Mouse (Mus musculus) heart, adult 2 months (tissue): ENCODE measurements around the gene Crtac1. TPM values are rescaled to one million over a fixed set of nuclear protein-coding genes. Genes with fewer than 3 reads are reported as not detected.

Source experiments
- DNase-seq, 2 experiments: peaks; one replicate each; pipeline ENCODE4 v3.0.0; 2021
- H3K27ac ChIP-seq: fragments of 200-600 bp; 2 replicates; pipeline ENCODE4 v1.8.1; 2022
- H3K27me3 ChIP-seq: fragments of 200-500 bp; 2 replicates; pipeline ENCODE4 v1.6.1; 2012; ENCODE audit warnings: mild to moderate bottlenecking, low read length, inconsistent platforms, mixed read lengths; ENCODE audit not compliant: control insufficient read depth, insufficient read depth
- H3K36me3 ChIP-seq: fragments of 200-500 bp; 2 replicates; pipeline ENCODE4 v1.6.1; 2012; ENCODE audit warnings: low read length, inconsistent platforms; ENCODE audit not compliant: control insufficient read depth, insufficient read depth
- H3K4me1 ChIP-seq: fragments of 200-500 bp; 2 replicates; pipeline ENCODE4 v1.6.1; 2011; ENCODE audit warnings: low read length; ENCODE audit not compliant: control insufficient read depth, insufficient read depth
- H3K4me3 ChIP-seq: fragments of 200-600 bp; 2 replicates; pipeline ENCODE4 v1.8.1; 2022
- H3K79me2 ChIP-seq: fragments of 200-500 bp; replicated peaks from 2 replicates; pipeline ENCODE4 v1.6.1; 2012; ENCODE audit warnings: mild to moderate bottlenecking, inconsistent platforms, low read length, moderate library complexity, mixed read lengths; ENCODE audit not compliant: control insufficient read depth, insufficient read depth
- H3K9ac ChIP-seq: fragments of 200-500 bp; 2 replicates; pipeline ENCODE4 v1.6.1; 2012; ENCODE audit warnings: low read depth, mild to moderate bottlenecking, control low read depth, inconsistent platforms, low read length, mixed read lengths
- CTCF ChIP-seq: fragments of 200-600 bp; IDR thresholded peaks from 2 replicates; pipeline ENCODE4 v1.8.1; 2022; ENCODE audit warnings: antibody characterized with exemption, mild to moderate bottlenecking, moderate library complexity
- EP300 ChIP-seq: fragments of 200-500 bp; IDR thresholded peaks from 2 replicates; pipeline ENCODE4 v1.6.1; 2011; ENCODE audit warnings: low read depth, low read length, control low read depth; ENCODE audit not compliant: insufficient read depth
- POLR2A ChIP-seq: fragments of 200-500 bp; IDR thresholded peaks from 2 replicates; pipeline ENCODE4 v1.6.1; 2011; ENCODE audit warnings: mild to moderate bottlenecking, low read depth, low read length, control low read depth; ENCODE audit not compliant: insufficient read depth
- WGBS: fragments of 180-500 bp; shearing (Covaris S2); methylation state at CpG from one replicate; pipeline ENCODE4 v1.1.7; 2018; 5-methylcytosine and 5-hydroxymethylcytosine counted together
- intact Hi-C: fragments of 180-260 bp; cut with DNase I; formaldehyde crosslinking; loops from one replicate; pipeline ENCODE4 v1.15.1; 2025
- polyA plus RNA-seq: library from polyadenylated mRNA; depleted of rRNA; stranded (reverse); fragments of >200 nt; gene quantifications from 2 replicates; pipeline ENCODE4 v1.2.3, GENCODE M21; 2012
- total RNA-seq, 2 experiments: library from RNA; stranded (reverse); gene quantifications; 2 replicates each; pipeline ENCODE4 v1.2.3; 2021

Gene Crtac1
- total and polyA plus RNA-seq, 3 experiments, result not detected

- Histone ChIP-seq H3K79me2 (no peaks in the 10 kb centered on the region), H3K27me3 (no peaks in the 10 kb centered on the region), H3K9ac (no peak overlapping the region), H3K4me3 (no peak overlapping the region), H3K4me1 (no peaks in the 10 kb centered on the region), H3K27ac (no peak overlapping the region), H3K36me3 (no peaks in the 10 kb centered on the region)
- no peak for DNase-seq
- intact Hi-C loops, result no loop called here
- 43% methylated on average over 5 of the region's 5 CpGs for WGBS
- TF ChIP-seq POLR2A (no peak), CTCF (no peak), EP300 (no peak)
Measured at GRCm38 (mm10) chr19:42409856-42410255, 21.7 kb downstream of the Crtac1 start.

- 3% methylated on average over 19 of the region's 19 CpGs for WGBS
- Histone ChIP-seq H3K4me3 (no peak overlapping the region), H3K79me2 (no peaks in the 10 kb centered on the region), H3K9ac (no peak overlapping the region), H3K27ac (no peak overlapping the region), H3K4me1 (no peaks in the 10 kb centered on the region), H3K36me3 (no peaks in the 10 kb centered on the region), H3K27me3 (no peaks in the 10 kb centered on the region)
- intact Hi-C loops, result no loop called here
- TF ChIP-seq EP300 (no peak), POLR2A (no peak), CTCF (no peak)
- DNase-seq, result no peak
Measured at GRCm38 (mm10) chr19:42409226-42409625, 22.4 kb downstream of the Crtac1 start.

- Histone ChIP-seq H3K9ac (no peak overlapping the region), H3K27ac (no peak overlapping the region), H3K4me3 (no peak overlapping the region), H3K79me2 (no peaks in the 10 kb centered on the region), H3K27me3 (no peaks in the 10 kb centered on the region), H3K36me3 (no peaks in the 10 kb centered on the region), H3K4me1 (no peaks in the 10 kb centered on the region)
- no peak for TF ChIP-seq POLR2A
- no peak for TF ChIP-seq EP300
- no peak for TF ChIP-seq CTCF
- DNase-seq, result no peak
- WGBS, result 80% methylated on average over 15 of the region's 15 CpGs
- intact Hi-C loops, result no loop called here
Measured at GRCm38 (mm10) chr19:42404364-42404763, 27.2 kb downstream of the Crtac1 start.

GRCm38 (mm10) chr19:42399974-42400373 is 31.6 kb downstream of the Crtac1 start:
- TF ChIP-seq CTCF (no peak), POLR2A (no peak), EP300 (no peak)
- Histone ChIP-seq H3K79me2 (no peaks in the 10 kb centered on the region), H3K9ac (no peak overlapping the region), H3K4me1 (no peaks in the 10 kb centered on the region), H3K27ac (no peak overlapping the region), H3K4me3 (no peak overlapping the region), H3K27me3 (no peaks in the 10 kb centered on the region), H3K36me3 (no peaks in the 10 kb centered on the region)
- intact Hi-C loops, result no loop called here
- DNase-seq, result no peak
- 51% methylated on average over 3 of the region's 3 CpGs for WGBS

GRCm38 (mm10) chr19:42397281-42397680 is 34.3 kb downstream of the Crtac1 start:
- Histone ChIP-seq H3K27ac (no peak overlapping the region), H3K4me3 (no peak overlapping the region), H3K9ac (no peak overlapping the region), H3K79me2 (no peaks in the 10 kb centered on the region), H3K36me3 (no peaks in the 10 kb centered on the region), H3K4me1 (no peaks in the 10 kb centered on the region), H3K27me3 (no peaks in the 10 kb centered on the region)
- TF ChIP-seq POLR2A, result no peak
- TF ChIP-seq EP300, result no peak
- TF ChIP-seq CTCF, result no peak
- 24% methylated on average over 11 of the region's 11 CpGs for WGBS
- DNase-seq, result no peak
- intact Hi-C loops, result no loop called here

- Histone ChIP-seq H3K9ac (no peak overlapping the region), H3K36me3 (no peaks in the 10 kb centered on the region), H3K27ac (no peak overlapping the region), H3K4me3 (no peak overlapping the region), H3K79me2 (no peaks in the 10 kb centered on the region), H3K4me1 (no peaks in the 10 kb centered on the region), H3K27me3 (no peaks in the 10 kb centered on the region)
- 52% methylated on average over 2 of the region's 2 CpGs for WGBS
- TF ChIP-seq POLR2A, result no peak
- no peak for TF ChIP-seq CTCF
- no peak for DNase-seq
- intact Hi-C loops, result no loop called here
Measured at GRCm38 (mm10) chr19:42394848-42395534, 36.6 kb downstream of the Crtac1 start.

GRCm38 (mm10) chr19:42393920-42394319 is 37.7 kb downstream of the Crtac1 start:
- 76% methylated on average over 4 of the region's 4 CpGs for WGBS
- Histone ChIP-seq H3K27ac (no peak overlapping the region), H3K9ac (no peak overlapping the region), H3K79me2 (no peaks in the 10 kb centered on the region), H3K4me3 (no peak overlapping the region), H3K27me3 (no peaks in the 10 kb centered on the region), H3K36me3 (no peaks in the 10 kb centered on the region), H3K4me1 (no peaks in the 10 kb centered on the region)
- intact Hi-C loops, result no loop called here
- no peak for DNase-seq
- TF ChIP-seq POLR2A, result no peak
- no peak for TF ChIP-seq EP300
- no peak for TF ChIP-seq CTCF
